Mouse (Mus musculus): ENCODE data around the gene Gcsam. TPM values are rescaled to one million over a fixed set of nuclear protein-coding genes. Genes with fewer than 3 reads are reported as not detected.
A peak's percentile ranks its signal among the peaks of the same experiment; 100 is the strongest.

Gene Gcsam
- 0.21 and 0.63 TPM in 2 replicates for polyA plus RNA-seq (2015; fragmentation: Nextera tagmentation; extraction: Ambion mirVana)

GRCm38 (mm10) chr16:45610267-45610666, at the start of gene Gcsam:
Gcsam (plus strand) TSS chr16:45610380.
- H3K36me3 ChIP-seq, result no peaks in the 10 kb centered on the region
- peak; percentile 56 for ATAC-seq (ENCODE audit: insufficient read depth, low FRiP score, low read depth)
- no peaks in the 10 kb centered on the region for H3K27me3 ChIP-seq (replicated peaks)
- no peak within 1 kb of the TSS for H3K4me3 ChIP-seq (replicated peaks)
- no peak within 1 kb of the TSS for H3K27ac ChIP-seq
- WGBS, result 52% methylated on average over 4 of the region's 4 CpGs
- H3K9me3 ChIP-seq, result no peaks in the 10 kb centered on the region
- H3K4me2 ChIP-seq, result no peak within 1 kb of the TSS
- no peaks in the 10 kb centered on the region for H3K4me1 ChIP-seq
- no peak within 1 kb of the TSS for H3K9ac ChIP-seq

- Histone ChIP-seq H3K4me1 (no peaks in the 10 kb centered on the region), H3K9me3 (no peaks in the 10 kb centered on the region), H3K4me2 (no peak overlapping the region), H3K4me3 (replicated peaks) (no peak overlapping the region), H3K27ac (no peak overlapping the region), H3K9ac (no peak overlapping the region), H3K27me3 (replicated peaks) (no peaks in the 10 kb centered on the region), H3K36me3 (no peaks in the 10 kb centered on the region)
- 55% methylated on average over 3 of the region's 3 CpGs for WGBS
- ATAC-seq (ENCODE audit: insufficient read depth, low FRiP score, low read depth), result no peak
Observed at GRCm38 (mm10) chr16:45561747-45562146, 48.4 kb upstream of the Gcsam start.

GRCm38 (mm10) chr16:45572307-45572706, 37.9 kb upstream of the Gcsam start:
- H3K4me2 ChIP-seq, result no peak overlapping the region
- no peaks in the 10 kb centered on the region for H3K9me3 ChIP-seq
- no peaks in the 10 kb centered on the region for H3K36me3 ChIP-seq
- 80% methylated on average over 3 of the region's 3 CpGs for WGBS
- H3K4me1 ChIP-seq, result no peaks in the 10 kb centered on the region
- no peak overlapping the region for H3K9ac ChIP-seq
- no peak overlapping the region for H3K4me3 ChIP-seq (replicated peaks)
- no peak for ATAC-seq (ENCODE audit: insufficient read depth, low FRiP score, low read depth)
- H3K27ac ChIP-seq, result no peak overlapping the region
- H3K27me3 ChIP-seq (replicated peaks), result no peaks in the 10 kb centered on the region

GRCm38 (mm10) chr16:45579883-45580282, 30.3 kb upstream of the Gcsam start:
- WGBS, result 53% methylated on average over 12 of the region's 12 CpGs
- Histone ChIP-seq H3K4me3 (replicated peaks) (no peak overlapping the region), H3K4me2 (no peak overlapping the region), H3K4me1 (no peaks in the 10 kb centered on the region), H3K27ac (no peak overlapping the region), H3K27me3 (replicated peaks) (no peaks in the 10 kb centered on the region), H3K9me3 (no peaks in the 10 kb centered on the region), H3K9ac (no peak overlapping the region), H3K36me3 (no peaks in the 10 kb centered on the region)
- no peak for ATAC-seq (ENCODE audit: insufficient read depth, low FRiP score, low read depth)

- H3K4me3 ChIP-seq (replicated peaks), result no peak overlapping the region
- no peaks in the 10 kb centered on the region for H3K9me3 ChIP-seq
- H3K4me1 ChIP-seq, result no peaks in the 10 kb centered on the region
- no peaks in the 10 kb centered on the region for H3K27me3 ChIP-seq (replicated peaks)
- H3K36me3 ChIP-seq, result no peaks in the 10 kb centered on the region
- H3K9ac ChIP-seq, result no peak overlapping the region
- ATAC-seq (ENCODE audit: insufficient read depth, low FRiP score, low read depth), result no peak
- no peak overlapping the region for H3K4me2 ChIP-seq
- no peak overlapping the region for H3K27ac ChIP-seq
- WGBS, result 25% methylated on average over 2 of the region's 2 CpGs
Observed at GRCm38 (mm10) chr16:45582512-45582911, 27.7 kb upstream of the Gcsam start.

- Histone ChIP-seq H3K4me1 (no peaks in the 10 kb centered on the region), H3K27me3 (replicated peaks) (no peaks in the 10 kb centered on the region), H3K4me2 (no peak overlapping the region), H3K9ac (no peak overlapping the region), H3K36me3 (no peaks in the 10 kb centered on the region), H3K9me3 (no peaks in the 10 kb centered on the region), H3K27ac (no peak overlapping the region), H3K4me3 (replicated peaks) (no peak overlapping the region)
- ATAC-seq (ENCODE audit: insufficient read depth, low FRiP score, low read depth), result no peak
- 76% methylated on average over 1 of the region's 1 CpGs for WGBS
Observed at GRCm38 (mm10) chr16:45593656-45594055, 16.5 kb upstream of the Gcsam start.

- ATAC-seq (ENCODE audit: insufficient read depth, low FRiP score, low read depth), result no peak
- Histone ChIP-seq H3K27ac (no peak overlapping the region), H3K27me3 (replicated peaks) (no peaks in the 10 kb centered on the region), H3K4me2 (no peak overlapping the region), H3K9ac (no peak overlapping the region), H3K9me3 (no peaks in the 10 kb centered on the region), H3K4me3 (replicated peaks) (no peak overlapping the region), H3K4me1 (no peaks in the 10 kb centered on the region), H3K36me3 (no peaks in the 10 kb centered on the region)
Observed at GRCm38 (mm10) chr16:45595494-45595893, 14.7 kb upstream of the Gcsam start.

DNA sequence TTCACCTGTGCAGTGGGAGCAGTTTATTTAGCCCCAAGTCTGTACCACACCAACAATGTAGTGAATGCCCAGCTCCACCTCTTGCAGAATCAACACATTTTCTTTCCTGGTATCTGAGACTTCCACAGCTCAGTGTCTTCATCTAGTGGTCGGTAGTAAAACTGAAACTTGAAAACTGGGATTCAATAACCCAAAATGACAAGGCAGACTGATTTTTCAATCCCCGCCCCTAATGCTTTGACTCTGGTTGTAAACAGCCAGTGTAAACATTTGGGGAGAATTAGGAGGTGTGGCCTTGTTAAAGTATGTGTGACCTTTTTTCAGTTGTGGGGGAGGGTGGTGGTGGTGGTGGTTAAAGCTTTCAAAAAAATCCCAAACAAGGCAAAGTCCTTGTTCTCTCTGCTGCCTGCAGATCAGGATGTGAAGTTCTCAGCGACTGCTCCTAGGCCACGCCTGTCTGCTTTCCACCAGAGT, 1.7 kb upstream of the Gcsam start:
- H3K9ac ChIP-seq, result no peak overlapping the region
- 13% methylated on average over 4 of the region's 4 CpGs for WGBS
- H3K36me3 ChIP-seq, result no peaks in the 10 kb centered on the region
- no peaks in the 10 kb centered on the region for H3K9me3 ChIP-seq
- no peaks in the 10 kb centered on the region for H3K27me3 ChIP-seq (replicated peaks)
- H3K4me3 ChIP-seq (replicated peaks), result no peak overlapping the region
- H3K4me2 ChIP-seq, result no peak overlapping the region
- peak overlapping the region; percentile 21; the same call in 1 of the 2 replicates for H3K27ac ChIP-seq
- H3K4me1 ChIP-seq, result no peaks in the 10 kb centered on the region
- peak; percentile 73 for ATAC-seq (ENCODE audit: insufficient read depth, low FRiP score, low read depth)

DNA sequence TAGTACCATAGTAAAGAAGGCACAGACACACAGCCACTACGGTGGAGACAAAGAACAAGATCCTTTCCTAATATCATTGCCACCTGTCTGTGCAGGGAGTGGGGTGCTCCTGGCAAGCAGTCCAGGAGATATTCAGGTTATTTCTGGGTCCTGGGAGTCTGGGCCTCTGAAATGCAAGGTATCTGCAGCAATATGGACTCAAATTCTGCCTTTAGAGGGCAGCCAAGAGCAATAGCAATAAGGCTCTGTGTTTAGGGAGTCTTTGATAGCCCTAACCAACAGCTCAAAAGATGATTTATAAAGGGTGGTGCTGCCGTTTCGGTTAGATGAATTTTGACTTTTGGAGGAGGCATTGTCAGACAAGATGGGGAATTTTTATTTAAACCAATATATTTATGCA, 880 bp upstream of the Gcsam start:
- Histone ChIP-seq H3K9ac (no peak overlapping the region), H3K36me3 (no peaks in the 10 kb centered on the region), H3K4me1 (no peaks in the 10 kb centered on the region), H3K9me3 (no peaks in the 10 kb centered on the region), H3K27me3 (replicated peaks) (no peaks in the 10 kb centered on the region), H3K27ac (no peak overlapping the region), H3K4me3 (replicated peaks) (no peak overlapping the region), H3K4me2 (no peak overlapping the region)
- WGBS, result 51% methylated on average over 3 of the region's 3 CpGs
- ATAC-seq (ENCODE audit: insufficient read depth, low FRiP score, low read depth), result no peak

GRCm38 (mm10) chr16:45613247-45613646, 3.1 kb downstream of the Gcsam start:
- Histone ChIP-seq H3K27ac (no peak overlapping the region), H3K4me1 (no peaks in the 10 kb centered on the region), H3K9ac (no peak overlapping the region), H3K9me3 (no peaks in the 10 kb centered on the region), H3K4me3 (replicated peaks) (no peak overlapping the region), H3K36me3 (no peaks in the 10 kb centered on the region), H3K27me3 (replicated peaks) (no peaks in the 10 kb centered on the region), H3K4me2 (no peak overlapping the region)
- no peak for ATAC-seq (ENCODE audit: insufficient read depth, low FRiP score, low read depth)
- 46% methylated on average over 2 of the region's 2 CpGs for WGBS

DNA sequence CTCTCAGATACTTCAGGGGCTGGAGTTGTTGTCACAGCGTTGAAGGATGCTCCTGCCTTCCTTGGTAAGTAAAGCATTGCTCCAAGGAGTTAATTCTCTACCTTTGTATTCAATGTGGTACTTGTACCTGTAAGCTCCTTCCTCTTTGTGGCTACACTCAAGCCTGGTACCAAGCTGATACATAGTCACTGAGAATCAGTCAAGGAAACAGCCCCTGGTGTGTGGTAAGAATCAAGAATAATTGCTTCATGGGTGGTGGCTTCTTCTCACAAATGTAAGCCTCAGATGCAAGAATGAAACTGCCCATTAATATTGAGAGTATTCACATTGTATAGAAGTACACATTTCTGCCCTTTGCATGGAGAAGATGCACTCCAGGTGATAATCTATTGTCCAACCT, 5.8 kb downstream of the Gcsam start:
- no peaks in the 10 kb centered on the region for H3K27me3 ChIP-seq (replicated peaks)
- 84% methylated on average over 1 of the region's 1 CpGs for WGBS
- H3K9ac ChIP-seq, result no peak overlapping the region
- no peak overlapping the region for H3K27ac ChIP-seq
- H3K4me2 ChIP-seq, result no peak overlapping the region
- no peak for ATAC-seq (ENCODE audit: insufficient read depth, low FRiP score, low read depth)
- H3K4me1 ChIP-seq, result no peaks in the 10 kb centered on the region
- H3K4me3 ChIP-seq (replicated peaks), result no peak overlapping the region
- no peaks in the 10 kb centered on the region for H3K36me3 ChIP-seq
- H3K9me3 ChIP-seq, result no peaks in the 10 kb centered on the region

GRCm38 (mm10) chr16:45619751-45620375, 9.7 kb downstream of the Gcsam start:
- no peak overlapping the region for H3K4me2 ChIP-seq
- no peaks in the 10 kb centered on the region for H3K9me3 ChIP-seq
- 47% methylated on average over 8 of the region's 8 CpGs for WGBS
- no peak overlapping the region for H3K4me3 ChIP-seq (replicated peaks)
- H3K9ac ChIP-seq, result no peak overlapping the region
- no peak overlapping the region for H3K27ac ChIP-seq
- no peaks in the 10 kb centered on the region for H3K4me1 ChIP-seq
- H3K36me3 ChIP-seq, result no peaks in the 10 kb centered on the region
- H3K27me3 ChIP-seq (replicated peaks), result no peaks in the 10 kb centered on the region
- no peak for ATAC-seq (ENCODE audit: insufficient read depth, low FRiP score, low read depth)

DNA sequence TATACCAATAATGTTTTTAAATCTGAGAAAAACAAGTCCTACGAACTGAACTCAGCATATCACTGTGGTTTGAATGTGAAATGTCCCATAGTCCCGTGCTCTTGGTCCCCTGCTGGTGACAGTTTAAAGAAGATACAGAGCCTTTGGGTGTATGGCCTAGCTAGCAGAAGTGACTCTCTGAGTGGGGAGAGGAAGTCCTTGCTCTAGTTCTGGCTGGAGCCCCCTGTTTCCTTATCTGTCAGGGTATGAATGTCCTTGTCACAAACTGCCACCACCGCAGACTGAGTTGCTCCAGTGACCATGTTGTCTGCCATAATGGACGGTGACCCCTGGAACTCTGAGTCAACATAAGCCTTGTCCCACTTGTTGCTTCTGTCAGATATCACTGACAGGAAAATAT, 13.1 kb downstream of the Gcsam start:
- ATAC-seq (ENCODE audit: insufficient read depth, low FRiP score, low read depth), result no peak
- Histone ChIP-seq H3K4me3 (replicated peaks) (no peak overlapping the region), H3K4me1 (no peaks in the 10 kb centered on the region), H3K36me3 (no peaks in the 10 kb centered on the region), H3K9me3 (no peaks in the 10 kb centered on the region), H3K27ac (no peak overlapping the region), H3K9ac (no peak overlapping the region), H3K27me3 (replicated peaks) (no peaks in the 10 kb centered on the region), H3K4me2 (no peak overlapping the region)
- WGBS, result 79% methylated on average over 4 of the region's 4 CpGs

All from stomach, embryonic 15.5 days (tissue).